Mouse (Mus musculus): ENCODE results near the gene Sh3rf1.

DNA sequence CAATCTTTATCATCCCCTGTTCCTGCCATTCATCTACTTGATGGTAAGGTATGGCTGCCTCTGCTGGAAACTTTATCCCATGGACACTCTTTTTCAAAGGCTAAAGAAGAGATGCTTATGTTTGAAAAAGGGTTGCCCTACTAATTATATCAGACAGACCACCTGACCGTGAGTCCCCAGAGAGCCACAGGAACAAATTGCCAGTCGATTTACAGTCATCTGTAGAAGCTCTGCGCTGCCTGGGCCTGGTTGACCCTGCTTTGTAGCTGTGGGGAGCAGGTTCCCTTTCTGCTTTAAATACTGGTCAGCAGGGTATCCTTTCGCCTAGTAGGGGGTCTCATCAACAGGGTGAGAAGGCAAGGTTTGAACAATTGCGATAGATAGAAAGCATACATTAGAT, 124.4 kb downstream of the Sh3rf1 start:
- TF ChIP-seq POLR2A (IDR thresholded peaks at IDR 0.05; ENCODE audit: borderline replicate concordance, extremely low read depth, low read depth, low read length) (no peak), CTCF (IDR thresholded peaks at IDR 0.05; ENCODE audit: insufficient read depth, low read length) (no peak)

Data from lung, adult 2 months (tissue).